Comparison of ENCODE assay signal across 18 mouse cellular contexts in the genomic region with DNA sequence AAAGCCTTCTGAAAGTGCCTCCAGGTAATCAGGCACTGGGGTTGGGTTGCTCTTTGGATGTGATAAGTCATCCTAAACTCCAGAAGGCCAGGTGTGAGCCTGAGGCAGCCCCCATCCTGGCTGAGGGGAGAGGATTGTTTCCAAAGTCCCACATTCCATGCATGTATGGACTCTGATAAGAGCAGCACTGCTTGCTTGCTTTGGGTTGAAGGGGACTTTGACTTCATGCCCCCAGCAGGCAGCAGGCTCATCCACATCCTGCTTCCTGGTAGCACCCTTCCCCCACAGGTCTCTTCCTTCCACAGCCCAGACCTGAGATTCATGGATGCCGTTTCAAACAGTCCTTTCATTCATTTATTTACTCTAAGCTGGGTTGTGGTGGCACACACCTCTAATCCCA. TPM values are rescaled to one million over a fixed set of nuclear protein-coding genes. Genes with fewer than 3 reads are reported as not detected.
A peak's percentile ranks its signal among the peaks of the same experiment; 100 is the strongest.
DNase-seq lines count a peak whose midpoint lies in the region; ATAC-seq lines count a peak whose summit lies in the region.
"Had no signal": no experiment of that assay in that cellular context is flagged by ENCODE, and none has a peak within 500 bp of the region (broad histone marks: within the 10 kb centered on the region; RNA-seq: fewer than 3 reads in every experiment).

No protein-coding gene starts in this region.

- H3K27me3 ChIP-seq in lung, embryonic 15.5 days, result no peaks in the 10 kb centered on the region
- no peaks in the 10 kb centered on the region for H3K27me3 ChIP-seq in intestine, embryonic 15.5 days (replicated peaks)
- H3K27me3 ChIP-seq in liver, embryonic 15.5 days, result no peaks in the 10 kb centered on the region

- H3K27ac ChIP-seq in lung, embryonic 15.5 days, result peak overlapping the region; percentile 39
- H3K27ac ChIP-seq in intestine, embryonic 15.5 days, result peak overlapping the region; percentile 48; the same call in 1 of the 2 replicates
- H3K27ac ChIP-seq in liver, embryonic 15.5 days (replicated peaks), result peak overlapping the region; percentile 72

- ATAC-seq in lung, embryonic 15.5 days (ENCODE audit: borderline replicate concordance, extremely low read depth, low FRiP score, low TSS enrichment), result no peak
- peak; percentile 85 for ATAC-seq in intestine, embryonic 15.5 days
- ATAC-seq in liver, embryonic 15.5 days (ENCODE audit: insufficient read depth), result peak; percentile 78
- ATAC-seq: forebrain, embryonic 14.5 days; hindbrain, embryonic 16.5 days; midbrain, embryonic 16.5 days had no signal

- no peak overlapping the region for H3K9ac ChIP-seq in lung, embryonic 15.5 days
- no peak overlapping the region for H3K9ac ChIP-seq in intestine, embryonic 15.5 days
- no peak overlapping the region for H3K9ac ChIP-seq in liver, embryonic 15.5 days

- no peak overlapping the region for H3K4me2 ChIP-seq in lung, embryonic 15.5 days
- H3K4me2 ChIP-seq in intestine, embryonic 15.5 days (replicated peaks), result peak overlapping the region; percentile 14; the same call in 1 of the 2 replicates
- no peak overlapping the region for H3K4me2 ChIP-seq in liver, embryonic 15.5 days
- H3K4me2 ChIP-seq: heart, embryonic 11.5 days had no signal

- no peaks in the 10 kb centered on the region for H3K9me3 ChIP-seq in lung, embryonic 15.5 days
- H3K9me3 ChIP-seq in intestine, embryonic 15.5 days, result no peaks in the 10 kb centered on the region
- H3K9me3 ChIP-seq in liver, embryonic 15.5 days (replicated peaks), result no peaks in the 10 kb centered on the region

- no peaks in the 10 kb centered on the region for H3K36me3 ChIP-seq in lung, embryonic 15.5 days
- no peaks in the 10 kb centered on the region for H3K36me3 ChIP-seq in intestine, embryonic 15.5 days
- no peaks in the 10 kb centered on the region for H3K36me3 ChIP-seq in liver, embryonic 15.5 days (replicated peaks)

- DNase-seq in lung, postnatal 36 days, result no peak
- DNase-seq in cerebellum, adult 11-12 months, result no peak
- no peak for DNase-seq in spleen, postnatal 4 days (ENCODE audit: low spot score in 2 of 2)
- DNase-seq in urinary bladder, adult 2 months (ENCODE audit: low spot score), result no peak
- DNase-seq: adrenal gland, adult 8-10 months; cerebellum, postnatal 36 days; heart, postnatal 4 days; kidney, adult 9 months; thymus, postnatal 4 days had no signal

- WGBS in lung, embryonic 15.5 days, result 13% methylated on average over 1 of the region's 1 CpGs
- WGBS in intestine, embryonic 15.5 days, result 16% methylated on average over 1 of the region's 1 CpGs
- WGBS in liver, embryonic 15.5 days (ENCODE audit: insufficient replicate concordance), result 26% methylated on average over 1 of the region's 1 CpGs

- H3K4me3 ChIP-seq in lung, embryonic 15.5 days, result no peak overlapping the region
- no peak overlapping the region for H3K4me3 ChIP-seq in intestine, embryonic 15.5 days (replicated peaks)
- no peak overlapping the region for H3K4me3 ChIP-seq in liver, embryonic 15.5 days (replicated peaks)
- H3K4me3 ChIP-seq: erythroblast, embryonic 14.5 days had no signal

- H3K4me1 ChIP-seq in lung, embryonic 15.5 days, result peaks cover 51% of the 10 kb centered on the region
- H3K4me1 ChIP-seq in intestine, embryonic 15.5 days (replicated peaks), result peaks cover 25% of the 10 kb centered on the region
- peaks cover 60% of the 10 kb centered on the region for H3K4me1 ChIP-seq in liver, embryonic 15.5 days (replicated peaks)

RNA-seq across cellular contexts. Expression of a gene that starts 10.4 kb away (rescaled TPM):
- polyA plus RNA-seq in lung, embryonic 15.5 days (2015; fragmentation: Nextera tagmentation; extraction: Ambion mirVana), result 4.3 TPM in 2 replicates
- 5.8 and 6.0 TPM in 2 replicates for polyA plus RNA-seq in intestine, embryonic 15.5 days (2015; fragmentation: Nextera tagmentation; extraction: Ambion mirVana)
- 2.6 and 3.6 TPM in 2 replicates for polyA plus RNA-seq in liver, embryonic 15.5 days (2015; fragmentation: Nextera tagmentation; extraction: Ambion mirVana)
- 3.5 and 4.7 TPM in 2 replicates for polyA plus RNA-seq in urinary bladder, adult 2 months (2012; rRNA removed)

RNA-seq across cellular contexts. Expression of a gene that starts 32.1 kb away (rescaled TPM):
- 10.2 and 12.2 TPM in 2 replicates for polyA plus RNA-seq in lung, embryonic 15.5 days (2015; fragmentation: Nextera tagmentation; extraction: Ambion mirVana)
- 12.7 and 17.6 TPM in 2 replicates for polyA plus RNA-seq in intestine, embryonic 15.5 days (2015; fragmentation: Nextera tagmentation; extraction: Ambion mirVana)
- polyA plus RNA-seq in liver, embryonic 15.5 days (2015; fragmentation: Nextera tagmentation; extraction: Ambion mirVana), result 3.9 and 4.4 TPM in 2 replicates
- polyA plus RNA-seq in urinary bladder, adult 2 months (2012; rRNA removed), result 30.4 and 31.6 TPM in 2 replicates

RNA-seq across cellular contexts. Expression of a gene that starts 35.3 kb away (rescaled TPM):
- 0.21 and 0.24 TPM in 2 replicates for polyA plus RNA-seq in lung, embryonic 15.5 days (2015; fragmentation: Nextera tagmentation; extraction: Ambion mirVana)
- polyA plus RNA-seq in intestine, embryonic 15.5 days (2015; fragmentation: Nextera tagmentation; extraction: Ambion mirVana), result 0.57 and 0.67 TPM in 2 replicates
- 0.06 and 0.09 TPM in 2 replicates for polyA plus RNA-seq in liver, embryonic 15.5 days (2015; fragmentation: Nextera tagmentation; extraction: Ambion mirVana)
- polyA plus RNA-seq in urinary bladder, adult 2 months (2012; rRNA removed), result 0.26 and 0.37 TPM in 2 replicates
- polyA plus RNA-seq: erythroblast, embryonic 14.5 days; liver, adult 2 months had no signal

RNA-seq across cellular contexts. Expression of a gene that starts 41.3 kb away (rescaled TPM):
- polyA plus RNA-seq in lung, embryonic 15.5 days (2015; fragmentation: Nextera tagmentation; extraction: Ambion mirVana), result 345 and 355 TPM in 2 replicates
- 352 and 386 TPM in 2 replicates for polyA plus RNA-seq in intestine, embryonic 15.5 days (2015; fragmentation: Nextera tagmentation; extraction: Ambion mirVana)
- 169 and 186 TPM in 2 replicates for polyA plus RNA-seq in liver, embryonic 15.5 days (2015; fragmentation: Nextera tagmentation; extraction: Ambion mirVana)
- polyA plus RNA-seq in urinary bladder, adult 2 months (2012; rRNA removed), result 105 and 111 TPM in 2 replicates
